Mouse (Mus musculus): ENCODE results near the gene Hid1.

DNA sequence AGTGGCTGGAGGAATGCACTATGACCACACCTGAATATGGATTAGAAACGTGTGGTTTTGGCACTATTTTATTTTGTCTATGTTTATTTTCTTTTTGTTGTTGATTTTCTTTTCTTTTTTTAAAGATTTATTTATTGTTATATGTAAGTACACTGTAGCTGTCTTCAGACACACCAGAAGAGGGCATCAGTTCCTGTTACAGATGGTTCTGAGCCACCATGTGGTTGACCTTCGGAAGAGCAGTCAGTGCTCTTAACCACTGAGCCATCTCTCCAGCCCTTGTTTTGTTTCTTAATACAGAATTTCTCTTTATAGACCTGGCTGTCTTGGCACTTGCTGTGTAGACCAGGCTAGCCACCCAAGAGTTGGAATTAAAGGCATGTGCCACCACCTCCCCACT, 5.2 kb upstream of the Hid1 start:
- TF ChIP-seq CTCF (IDR thresholded peaks at IDR 0.05; ENCODE audit: low read depth, low read length) (no peak), POLR2A (IDR thresholded peaks at IDR 0.05; ENCODE audit: borderline replicate concordance, low read depth, low read length) (no peak)
